Mouse (Mus musculus) cerebellum, adult 2 months (tissue): ENCODE data around the gene Tgoln1.

Experiments
- CTCF ChIP-seq: fragments of 200-500 bp; IDR thresholded peaks from 2 replicates; pipeline ENCODE4 v1.5.1; 2011; ENCODE audit warnings: low read depth, mild to moderate bottlenecking, control low read depth, low read length, moderate library complexity, borderline replicate concordance; ENCODE audit not compliant: insufficient read depth
- POLR2A ChIP-seq: fragments of 200-500 bp; IDR thresholded peaks from 2 replicates; pipeline ENCODE4 v1.6.1; 2011; ENCODE audit warnings: low read length, control low read depth, borderline replicate concordance; ENCODE audit not compliant: insufficient read depth

DNA sequence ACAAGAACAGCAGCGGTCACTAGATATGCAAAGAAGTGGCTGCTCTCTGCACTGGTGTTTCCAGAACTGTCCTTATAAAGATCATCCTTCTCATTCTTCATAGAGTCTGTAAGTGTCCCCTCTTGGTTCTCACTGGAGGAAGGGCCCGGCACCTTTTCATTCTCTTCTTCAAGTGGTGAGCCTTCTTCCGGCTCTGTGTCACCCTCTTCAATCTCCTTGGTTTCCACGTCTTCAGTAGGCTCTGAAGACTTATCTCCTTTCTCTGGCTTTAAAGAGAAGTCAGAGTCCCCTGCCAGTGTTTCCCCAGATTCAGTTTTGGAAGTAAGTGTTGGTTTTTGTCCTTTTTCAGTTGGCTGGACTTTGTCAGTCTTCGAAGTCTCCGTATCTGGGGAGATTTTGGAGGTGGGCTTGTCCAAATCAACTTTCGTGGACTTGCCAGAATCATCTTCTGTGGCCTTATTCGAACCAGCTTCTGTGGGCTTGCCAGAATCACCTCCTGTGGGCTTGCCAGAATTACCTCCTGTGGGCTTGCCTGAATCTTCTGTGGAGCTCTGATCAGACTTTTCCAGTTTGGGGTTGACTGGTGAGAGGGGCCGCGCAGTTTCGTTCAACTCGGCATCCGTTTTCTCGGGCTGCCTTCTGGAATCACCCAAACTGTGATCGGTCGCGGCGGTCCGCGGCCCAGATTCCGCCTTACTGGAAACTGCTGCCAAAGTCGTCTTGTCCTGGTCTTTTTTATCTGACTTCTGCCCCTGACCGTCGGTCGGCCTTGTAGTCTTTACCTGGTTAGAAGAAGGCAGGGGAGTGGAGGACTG is 1.0 kb downstream of the Tgoln1 start:
- TF ChIP-seq CTCF (no peak), POLR2A (no peak)
